Mouse (Mus musculus) adrenal gland, adult (tissue): ENCODE data around the gene Gm15155.
"Not testable (repeated sequence)": the region's sequence is repeated elsewhere in the genome, so short reads cannot be mapped to it uniquely, and the experiment has no call there.

Experiments used
- DNase-seq, 2 experiments: peaks; one replicate each; pipeline ENCODE4 v3.0.0; 2022 to 2023; ENCODE audit warnings: low spot score in 1 of 2; ENCODE audit not compliant: inconsistent age in 2 of 2

Gene Gm15155

DNA sequence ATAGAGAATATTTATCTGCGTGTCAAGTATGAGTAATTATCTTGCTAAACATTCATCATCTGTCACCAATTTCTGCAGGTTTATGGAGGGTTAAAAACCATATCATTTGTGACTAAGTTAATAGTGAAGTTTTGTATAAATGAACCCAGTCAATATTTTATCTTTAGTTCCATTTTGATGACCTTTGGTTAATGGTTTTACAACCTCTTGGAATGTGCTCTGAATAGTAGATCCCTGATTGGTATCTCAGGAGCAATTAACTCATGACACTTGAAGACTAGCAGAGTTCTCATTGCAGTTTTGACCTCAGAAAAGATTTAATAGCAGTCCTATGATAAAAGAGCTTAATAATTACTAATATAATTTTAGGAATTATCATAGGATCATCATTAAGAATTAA, 385.2 kb downstream of the Gm15155 start:
- DNase-seq: no peak

DNA sequence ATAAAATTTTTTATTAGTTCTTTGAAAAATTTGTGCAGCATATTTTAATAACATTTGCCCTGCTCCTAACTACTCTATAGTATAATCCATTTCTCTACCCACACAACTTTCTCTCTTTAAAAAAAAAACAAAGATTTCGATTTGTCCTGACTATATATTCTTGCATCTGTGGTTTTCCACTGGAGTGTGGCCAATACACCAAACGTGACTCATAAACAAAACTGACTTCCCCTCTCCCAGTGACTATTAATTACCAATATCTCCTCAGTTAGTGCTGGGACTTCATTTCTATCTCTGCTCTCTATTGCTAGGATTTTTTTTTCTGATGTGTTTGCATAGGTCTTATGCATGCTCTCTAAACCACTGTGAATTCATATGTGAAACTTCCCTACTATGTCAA, 531.2 kb downstream of the Gm15155 start:
- no peak for DNase-seq

DNA sequence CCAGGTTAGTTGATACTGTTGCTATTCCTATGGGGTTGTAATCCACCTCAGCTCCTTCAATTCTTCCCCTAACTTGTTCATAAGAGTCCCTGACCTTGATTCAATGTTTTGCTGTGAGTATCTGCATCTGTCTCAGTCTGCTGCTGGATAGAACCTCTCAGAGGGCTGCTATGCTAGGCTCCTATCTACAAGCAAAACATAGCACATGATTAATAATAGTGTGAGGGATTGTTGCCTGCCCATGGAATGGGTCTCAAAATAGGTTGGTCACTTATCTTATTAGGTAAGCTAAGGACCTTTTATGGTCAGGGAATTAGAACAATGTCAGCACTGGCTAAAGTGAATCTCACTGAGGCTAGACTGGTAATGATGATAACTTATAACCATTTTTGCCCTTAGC, 547.0 kb downstream of the Gm15155 start:
- DNase-seq: no peak

DNA sequence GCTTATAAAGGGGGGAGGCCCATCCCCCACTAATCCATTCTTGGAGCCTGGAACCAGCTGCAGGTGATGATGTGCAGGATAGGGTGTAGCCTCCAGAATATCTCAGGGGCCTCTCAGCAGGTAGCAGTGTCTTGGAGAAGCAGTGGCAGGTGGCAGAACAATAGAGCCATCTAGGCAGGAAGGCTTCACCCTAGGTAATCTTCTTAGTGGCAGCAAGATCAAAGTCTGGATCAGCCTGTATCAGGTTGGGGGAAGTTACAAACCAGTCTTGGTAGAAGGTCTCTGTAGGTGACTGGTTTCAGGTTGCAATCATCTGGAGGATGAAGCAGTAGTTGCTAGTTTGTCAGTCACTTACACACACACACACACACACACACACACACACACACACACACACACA, 679.3 kb downstream of the Gm15155 start:
- DNase-seq: not testable (repeated sequence)
